Comparison of ENCODE assay signal across 29 mouse cellular contexts in genomic region chr11:79863487-79864175, GRCm38 (mm10).
A peak's percentile ranks its signal among the peaks of the same experiment; 100 is the strongest.
DNase-seq lines count a peak whose midpoint lies in the region; ATAC-seq and TF ChIP-seq lines count a peak whose summit lies in the region.
"Had no signal": no experiment of that assay in that cellular context is flagged by ENCODE, and none has a peak within 500 bp of the region (broad histone marks: within the 10 kb centered on the region; RNA-seq: fewer than 3 reads in every experiment).

No protein-coding gene starts in this region.

- intact Hi-C loops in heart, adult 2 months (cut with DNase I) = no loop called here

- no peaks in the 10 kb centered on the region for H3K79me2 ChIP-seq in heart, adult 2 months (replicated peaks; ENCODE audit: control insufficient read depth, insufficient read depth, low read length)

- no peak for TF ChIP-seq POLR2A in heart, adult 2 months (IDR thresholded peaks at IDR 0.05; ENCODE audit: insufficient read depth, low read depth, low read length)

- no peak overlapping the region for H3K4me3 ChIP-seq in kidney, embryonic 14.5 days (ENCODE audit: low read length)
- no peak overlapping the region for H3K4me3 ChIP-seq in midbrain, embryonic 11.5 days (ENCODE audit: low read depth, low read length)
- H3K4me3 ChIP-seq in midbrain, postnatal 0 days (ENCODE audit: low read depth, low read length) = no peak overlapping the region
- no peak overlapping the region for H3K4me3 ChIP-seq in heart, adult 2 months
- H3K4me3 ChIP-seq in forebrain, embryonic 11.5 days (ENCODE audit: low read depth, low read length) = no peak overlapping the region
- H3K4me3 ChIP-seq: embryonic facial prominence, embryonic 12.5 days; forebrain, embryonic 10.5 days; heart, embryonic 10.5 days; heart, embryonic 15.5 days; limb, embryonic 10.5 days; limb, embryonic 15.5 days; midbrain, embryonic 15.5 days; neural tube, embryonic 12.5 days had no signal

- peak; percentile 65 for DNase-seq in kidney, adult 11 months
- DNase-seq in midbrain, embryonic 11.5 days (ENCODE audit: low spot score, missing footprints) = peak; percentile 71
- DNase-seq in midbrain, postnatal 0 days (ENCODE audit: low spot score) = no peak
- DNase-seq in kidney, postnatal 14 days = peak; percentile 65
- DNase-seq in heart, adult 2 months = no peak
- DNase-seq in cerebellum, postnatal 10 days = no peak
- no peak for DNase-seq in forebrain, embryonic 11.5 days (ENCODE audit: low spot score)
- DNase-seq: cerebellum, adult 8-10 months; embryo, embryonic 11 days; forebrain, postnatal 0 days; gastrocnemius, postnatal 10 days; layer of hippocampus, adult 9-11 months; lung, embryonic 14.5 days; lung, postnatal 14 days; right cerebral cortex, postnatal 4 days; thymus, adult 2 months; thymus, postnatal 36 days had no signal

- no peak overlapping the region for H3K27ac ChIP-seq in kidney, embryonic 14.5 days (ENCODE audit: low read depth, low read length)
- H3K27ac ChIP-seq in midbrain, embryonic 11.5 days (ENCODE audit: low read depth, low read length) = no peak overlapping the region
- no peak overlapping the region for H3K27ac ChIP-seq in midbrain, postnatal 0 days (ENCODE audit: low read depth, low read length)
- no peak overlapping the region for H3K27ac ChIP-seq in heart, adult 2 months
- no peak overlapping the region for H3K27ac ChIP-seq in forebrain, embryonic 11.5 days (ENCODE audit: low read depth, low read length)
- H3K27ac ChIP-seq: embryonic facial prominence, embryonic 12.5 days; forebrain, embryonic 10.5 days; heart, embryonic 10.5 days; heart, embryonic 15.5 days; limb, embryonic 10.5 days; limb, embryonic 15.5 days; liver, embryonic 14.5 days; midbrain, embryonic 15.5 days; neural tube, embryonic 12.5 days had no signal

- WGBS in kidney, embryonic 14.5 days = 86% methylated on average over 14 of the region's 14 CpGs
- 92% methylated on average over 14 of the region's 14 CpGs for WGBS in midbrain, embryonic 11.5 days
- WGBS in midbrain, postnatal 0 days = 88% methylated on average over 14 of the region's 14 CpGs
- WGBS in heart, adult 2 months = 72% methylated on average over 14 of the region's 14 CpGs
- 94% methylated on average over 14 of the region's 14 CpGs for WGBS in forebrain, embryonic 11.5 days

- no peak overlapping the region for H3K4me2 ChIP-seq in kidney, embryonic 14.5 days (replicated peaks; ENCODE audit: low read depth, low read length)
- H3K4me2 ChIP-seq in midbrain, embryonic 11.5 days = no peak overlapping the region
- H3K4me2 ChIP-seq in midbrain, postnatal 0 days (ENCODE audit: low read depth, low read length, poor library complexity, severe bottlenecking) = no peak overlapping the region
- no peak overlapping the region for H3K4me2 ChIP-seq in forebrain, embryonic 11.5 days (ENCODE audit: low read depth, low read length, severe bottlenecking)
- H3K4me2 ChIP-seq: embryonic facial prominence, embryonic 12.5 days; heart, embryonic 15.5 days; limb, embryonic 15.5 days; lung, embryonic 14.5 days; midbrain, embryonic 15.5 days; neural tube, embryonic 12.5 days had no signal

- H3K4me1 ChIP-seq in kidney, embryonic 14.5 days (ENCODE audit: control insufficient read depth, insufficient read depth, low read length) = 0 out of 2 replicates have a peak, but pooled peaks cover 4% of the 10 kb centered on the region
- peaks cover 8% of the 10 kb centered on the region; the same call in 1 of the 2 replicates for H3K4me1 ChIP-seq in midbrain, embryonic 11.5 days (ENCODE audit: control insufficient read depth, insufficient read depth, low read length)
- no peaks in the 10 kb centered on the region; the same call in 1 of the 2 replicates for H3K4me1 ChIP-seq in midbrain, postnatal 0 days (ENCODE audit: insufficient read depth, low read length)
- no peaks in the 10 kb centered on the region for H3K4me1 ChIP-seq in heart, adult 2 months (ENCODE audit: control insufficient read depth, insufficient read depth, low read length)
- H3K4me1 ChIP-seq in forebrain, embryonic 11.5 days (replicated peaks; ENCODE audit: control insufficient read depth, insufficient read depth, low read length) = no peaks in the 10 kb centered on the region
- H3K4me1 ChIP-seq: midbrain, embryonic 15.5 days; neural tube, embryonic 12.5 days had no signal

- no peak for TF ChIP-seq EP300 in heart, adult 2 months (IDR thresholded peaks at IDR 0.05; ENCODE audit: insufficient read depth, low read depth, low read length)

- H3K9ac ChIP-seq in kidney, embryonic 14.5 days (ENCODE audit: low read depth, low read length) = no peak overlapping the region
- no peak overlapping the region for H3K9ac ChIP-seq in midbrain, embryonic 11.5 days (ENCODE audit: low read length)
- no peak overlapping the region for H3K9ac ChIP-seq in midbrain, postnatal 0 days (replicated peaks; ENCODE audit: low read length, poor library complexity, severe bottlenecking)
- H3K9ac ChIP-seq in heart, adult 2 months (ENCODE audit: low read depth, low read length) = no peak overlapping the region
- no peak overlapping the region for H3K9ac ChIP-seq in forebrain, embryonic 11.5 days (ENCODE audit: low read length)
- H3K9ac ChIP-seq: embryonic facial prominence, embryonic 12.5 days; forebrain, postnatal 0 days; heart, embryonic 15.5 days; limb, embryonic 15.5 days; liver, embryonic 14.5 days; lung, embryonic 14.5 days; midbrain, embryonic 15.5 days; neural tube, embryonic 12.5 days had no signal

- ATAC-seq in kidney, embryonic 14.5 days (ENCODE audit: low FRiP score, low TSS enrichment) = no peak
- ATAC-seq in midbrain, embryonic 11.5 days (ENCODE audit: low FRiP score) = no peak
- no peak for ATAC-seq in midbrain, postnatal 0 days (ENCODE audit: low FRiP score)
- ATAC-seq in forebrain, embryonic 11.5 days (replicated peaks; ENCODE audit: low FRiP score) = no peak
- ATAC-seq: forebrain, postnatal 0 days; hindbrain, embryonic 16.5 days; midbrain, embryonic 15.5 days had no signal

- TF ChIP-seq CTCF in midbrain, postnatal 0 days (IDR thresholded peaks at IDR 0.05) = no peak
- no peak for TF ChIP-seq CTCF in heart, adult 2 months (IDR thresholded peaks at IDR 0.05)

- H3K9me3 ChIP-seq in kidney, embryonic 14.5 days (ENCODE audit: control insufficient read depth, low read length) = no peaks in the 10 kb centered on the region
- H3K9me3 ChIP-seq in midbrain, embryonic 11.5 days (ENCODE audit: control insufficient read depth, low read length) = no peaks in the 10 kb centered on the region
- H3K9me3 ChIP-seq in midbrain, postnatal 0 days (ENCODE audit: low read length) = no peaks in the 10 kb centered on the region
- no peaks in the 10 kb centered on the region for H3K9me3 ChIP-seq in forebrain, embryonic 11.5 days (ENCODE audit: control insufficient read depth, low read length)
- H3K9me3 ChIP-seq: embryonic facial prominence, embryonic 12.5 days; forebrain, embryonic 10.5 days; G1E; heart, embryonic 10.5 days; heart, embryonic 15.5 days; limb, embryonic 10.5 days; limb, embryonic 15.5 days; midbrain, embryonic 15.5 days; neural tube, embryonic 12.5 days had no signal

- no peaks in the 10 kb centered on the region for H3K36me3 ChIP-seq in kidney, embryonic 14.5 days (ENCODE audit: control insufficient read depth, insufficient read depth, low read length)
- H3K36me3 ChIP-seq in midbrain, embryonic 11.5 days (ENCODE audit: control insufficient read depth, insufficient read depth, low read length) = no peaks in the 10 kb centered on the region
- H3K36me3 ChIP-seq in midbrain, postnatal 0 days (ENCODE audit: insufficient read depth, low read length) = no peaks in the 10 kb centered on the region
- no peaks in the 10 kb centered on the region for H3K36me3 ChIP-seq in heart, adult 2 months (ENCODE audit: control insufficient read depth, insufficient read depth, low read length)
- H3K36me3 ChIP-seq in forebrain, embryonic 11.5 days (ENCODE audit: control insufficient read depth, insufficient read depth, low read length) = no peaks in the 10 kb centered on the region
- H3K36me3 ChIP-seq: embryonic facial prominence, embryonic 12.5 days; forebrain, embryonic 10.5 days; G1E; heart, embryonic 10.5 days; heart, embryonic 15.5 days; limb, embryonic 10.5 days; limb, embryonic 15.5 days; midbrain, embryonic 15.5 days; neural tube, embryonic 12.5 days had no signal

- no peaks in the 10 kb centered on the region for H3K27me3 ChIP-seq in kidney, embryonic 14.5 days (ENCODE audit: control insufficient read depth, insufficient read depth, low read length)
- no peaks in the 10 kb centered on the region for H3K27me3 ChIP-seq in midbrain, embryonic 11.5 days (ENCODE audit: control insufficient read depth, insufficient read depth, low read length)
- H3K27me3 ChIP-seq in midbrain, postnatal 0 days (ENCODE audit: insufficient read depth, low read length) = no peaks in the 10 kb centered on the region
- no peaks in the 10 kb centered on the region for H3K27me3 ChIP-seq in heart, adult 2 months (ENCODE audit: control insufficient read depth, insufficient read depth, low read length)
- H3K27me3 ChIP-seq in forebrain, embryonic 11.5 days (ENCODE audit: control insufficient read depth, insufficient read depth, low read length) = no peaks in the 10 kb centered on the region
- H3K27me3 ChIP-seq: embryonic facial prominence, embryonic 12.5 days; heart, embryonic 15.5 days; midbrain, embryonic 15.5 days; neural tube, embryonic 12.5 days had no signal

Comparison
In these comparisons a context has a peak if more than half of its experiments do, and no peak if none do; other contexts are left out.
1. DNase-seq: peak in kidney, adult 11 months (single experiment), midbrain, embryonic 11.5 days (single experiment) and kidney, postnatal 14 days (single experiment); none in midbrain, postnatal 0 days (single experiment), heart, adult 2 months (0 of 2), cerebellum, postnatal 10 days (0 of 2) and forebrain, embryonic 11.5 days (single experiment).